Mouse (Mus musculus) embryonic facial prominence, embryonic 13.5 days (tissue): Measurements from ENCODE around the gene Il11. TPM values are rescaled to one million over a fixed set of nuclear protein-coding genes. Genes with fewer than 3 reads are reported as not detected.
A peak's percentile ranks its signal among the peaks of the same experiment; 100 is the strongest.
"Not testable (repeated sequence)": the region's sequence is repeated elsewhere in the genome, so short reads cannot be mapped to it uniquely, and the experiment has no call there.

Experiments used
- ATAC-seq: fragments of 200-750 bp; cut with Nextera tagmentation; 2 replicates; pipeline ENCODE4 v1.8.0; 2017; ENCODE audit warnings: low read depth; ENCODE audit not compliant: insufficient number of reproducible peaks, insufficient read depth, low FRiP score, low TSS enrichment
- H3K27ac ChIP-seq: fragments of 300-500 bp; sonication (generic); 2 replicates; pipeline ENCODE4 v1.5.1; 2015; ENCODE audit warnings: moderate library complexity, mild to moderate bottlenecking, inconsistent platforms
- H3K27me3 ChIP-seq: fragments of 300-500 bp; sonication (generic); 2 replicates; pipeline ENCODE4 v1.6.1; 2015; ENCODE audit warnings: mild to moderate bottlenecking, inconsistent platforms
- H3K36me3 ChIP-seq: fragments of 300-500 bp; sonication (generic); 2 replicates; pipeline ENCODE4 v1.6.1; 2015; ENCODE audit warnings: mild to moderate bottlenecking, inconsistent platforms
- H3K4me1 ChIP-seq: fragments of 300-500 bp; sonication (generic); 2 replicates; pipeline ENCODE4 v1.6.1; 2015; ENCODE audit warnings: inconsistent platforms
- H3K4me2 ChIP-seq: fragments of 300-500 bp; sonication (generic); 2 replicates; pipeline ENCODE4 v1.6.1; 2015; ENCODE audit warnings: moderate library complexity, mild to moderate bottlenecking, inconsistent platforms
- H3K4me3 ChIP-seq: fragments of 300-500 bp; sonication (generic); 2 replicates; pipeline ENCODE4 v1.5.1; 2015; ENCODE audit warnings: mild to moderate bottlenecking, inconsistent platforms
- H3K9ac ChIP-seq: fragments of 300-500 bp; sonication (generic); 2 replicates; pipeline ENCODE4 v1.6.1; 2015; ENCODE audit warnings: mild to moderate bottlenecking, inconsistent platforms
- H3K9me3 ChIP-seq: fragments of 300-500 bp; sonication (generic); 2 replicates; pipeline ENCODE4 v1.6.1; 2016; ENCODE audit warnings: inconsistent platforms
- WGBS: fragments of 180-500 bp; shearing (Covaris S2); methylation state at CpG from one replicate; pipeline ENCODE4 v1.1.7; 2015; ENCODE audit warnings: mixed read lengths; 5-methylcytosine and 5-hydroxymethylcytosine counted together
- polyA plus RNA-seq: library from polyadenylated mRNA; unstranded; fragments of >200 nt; fragmentation: Nextera tagmentation; extraction: Ambion mirVana; gene quantifications from 2 replicates; pipeline ENCODE4 v1.2.1, GENCODE M21; 2015

Il11 gene
- polyA plus RNA-seq, 1 experiment from 2014 or later: not detected

GRCm38 (mm10) chr7:4806716-4807115, 24.1 kb upstream of the Il11 start:
- H3K4me3 ChIP-seq: no peak overlapping the region
- no peak overlapping the region for H3K4me2 ChIP-seq
- no peaks in the 10 kb centered on the region for H3K9me3 ChIP-seq
- WGBS: 92% methylated on average over 7 of the region's 7 CpGs
- no peak overlapping the region for H3K9ac ChIP-seq
- H3K27ac ChIP-seq: no peak overlapping the region
- ATAC-seq: no peak
- peaks cover 23% of the 10 kb centered on the region for H3K4me1 ChIP-seq
- no peaks in the 10 kb centered on the region for H3K27me3 ChIP-seq
- H3K36me3 ChIP-seq: peaks cover 66% of the 10 kb centered on the region

- H3K4me1 ChIP-seq: no peaks in the 10 kb centered on the region
- ATAC-seq: no peak
Observed at GRCm38 (mm10) chr7:4802247-4802646, 19.6 kb upstream of the Il11 start.

GRCm38 (mm10) chr7:4795767-4796433, 13.2 kb upstream of the Il11 start:
- no peak overlapping the region for H3K27ac ChIP-seq
- H3K9me3 ChIP-seq: no peaks in the 10 kb centered on the region
- H3K9ac ChIP-seq: no peak overlapping the region
- peaks cover 41% of the 10 kb centered on the region for H3K36me3 ChIP-seq
- H3K4me2 ChIP-seq: no peak overlapping the region
- peaks cover 11% of the 10 kb centered on the region for H3K4me1 ChIP-seq
- no peak overlapping the region for H3K4me3 ChIP-seq
- 74% methylated on average over 7 of the region's 7 CpGs for WGBS
- no peaks in the 10 kb centered on the region for H3K27me3 ChIP-seq
- no peak for ATAC-seq

More at GRCm38 (mm10) chr7:4802247-4802646, 19.6 kb upstream of the Il11 start:
- Histone ChIP-seq H3K27ac (no peak overlapping the region), H3K4me3 (no peak overlapping the region), H3K27me3 (no peaks in the 10 kb centered on the region), H3K4me2 (no peak overlapping the region), H3K9ac (no peak overlapping the region), H3K9me3 (no peaks in the 10 kb centered on the region), H3K36me3 (peaks cover 38% of the 10 kb centered on the region)

- Histone ChIP-seq H3K27ac (no peak overlapping the region), H3K27me3 (peaks cover 5% of the 10 kb centered on the region), H3K36me3 (peaks cover 41% of the 10 kb centered on the region), H3K9ac (peak overlapping the region; percentile 96), H3K4me3 (peak overlapping the region; percentile 87; the same call in 1 of the 2 replicates), H3K4me1 (peaks cover 11% of the 10 kb centered on the region), H3K4me2 (peak overlapping the region; percentile 86), H3K9me3 (no peaks in the 10 kb centered on the region)
- 88% methylated on average over 3 of the region's 3 CpGs for WGBS
- no peak for ATAC-seq
Observed at GRCm38 (mm10) chr7:4794631-4795168, 12.0 kb upstream of the Il11 start.

GRCm38 (mm10) chr7:4793674-4794073, 11.0 kb upstream of the Il11 start:
- peak overlapping the region; percentile 86 for H3K4me2 ChIP-seq
- peak overlapping the region; percentile 96 for H3K9ac ChIP-seq
- WGBS: 33% methylated on average over 4 of the region's 4 CpGs
- no peaks in the 10 kb centered on the region for H3K9me3 ChIP-seq
- H3K36me3 ChIP-seq: peaks cover 41% of the 10 kb centered on the region
- peaks cover 18% of the 10 kb centered on the region for H3K4me1 ChIP-seq
- H3K27me3 ChIP-seq: peaks cover 15% of the 10 kb centered on the region
- H3K4me3 ChIP-seq: peak overlapping the region; percentile 87
- ATAC-seq: no peak
- no peak overlapping the region for H3K27ac ChIP-seq

- peak overlapping the region; percentile 87 for H3K4me3 ChIP-seq
- peak overlapping the region; percentile 86 for H3K4me2 ChIP-seq
- H3K9ac ChIP-seq: peak overlapping the region; percentile 96
- H3K27ac ChIP-seq: peak overlapping the region; percentile 96
- peaks cover 19% of the 10 kb centered on the region for H3K27me3 ChIP-seq
- peaks cover 22% of the 10 kb centered on the region for H3K4me1 ChIP-seq
- H3K9me3 ChIP-seq, ATAC-seq: not testable (repeated sequence)
- WGBS: under 1% methylated on average over 31 of the region's 31 CpGs
- H3K36me3 ChIP-seq: peaks cover 41% of the 10 kb centered on the region
Observed at GRCm38 (mm10) chr7:4793248-4793647, 10.6 kb upstream of the Il11 start.

- ATAC-seq: peak; percentile 83
- Histone ChIP-seq H3K27ac (peak within 1 kb of the TSS; percentile 96), H3K4me1 (peaks cover 23% of the 10 kb centered on the region), H3K4me3 (peak within 1 kb of the TSS; percentile 87), H3K4me2 (peak within 1 kb of the TSS; percentile 86), H3K36me3 (peaks cover 37% of the 10 kb centered on the region), H3K9ac (peak within 1 kb of the TSS; percentile 96), H3K27me3 (peaks cover 22% of the 10 kb centered on the region), H3K9me3 (no peaks in the 10 kb centered on the region)
- 1% methylated on average over 54 of the region's 54 CpGs for WGBS
Observed at GRCm38 (mm10) chr7:4792278-4793212, 9.9 kb upstream of the Il11 start, which contains the start of gene Rpl28. Gene Rpl28 (plus strand): TSS chr7:4792874.

- H3K4me2 ChIP-seq: peak within 1 kb of the TSS; percentile 95
- H3K9me3 ChIP-seq: no peaks in the 10 kb centered on the region
- peaks cover 20% of the 10 kb centered on the region for H3K4me1 ChIP-seq
- 0 out of 2 replicates have a peak, but pooled peaks have one; percentile 8 for ATAC-seq
- peak within 1 kb of the TSS; percentile 33 for H3K27ac ChIP-seq
- H3K27me3 ChIP-seq: peaks cover 24% of the 10 kb centered on the region
- H3K4me3 ChIP-seq: peak within 1 kb of the TSS; percentile 59
- WGBS: 6% methylated on average over 40 of the region's 40 CpGs
- peaks cover 9% of the 10 kb centered on the region for H3K36me3 ChIP-seq
- peak within 1 kb of the TSS; percentile 84 for H3K9ac ChIP-seq
Observed at GRCm38 (mm10) chr7:4789436-4789935, 6.8 kb upstream of the Il11 start, which contains the start of gene Tmem238. Gene Tmem238 (minus strand): TSS chr7:4789656.

- H3K4me1 ChIP-seq: peaks cover 14% of the 10 kb centered on the region
- peak overlapping the region; percentile 33 for H3K27ac ChIP-seq
- peak overlapping the region; percentile 84 for H3K9ac ChIP-seq
- 1% methylated on average over 64 of the region's 64 CpGs for WGBS
- H3K27me3 ChIP-seq: peaks cover 24% of the 10 kb centered on the region
- H3K9me3 ChIP-seq: no peaks in the 10 kb centered on the region
- ATAC-seq: 0 out of 2 replicates have a peak, but pooled peaks have one; percentile 39
- H3K36me3 ChIP-seq: peaks cover 2% of the 10 kb centered on the region
- H3K4me2 ChIP-seq: peak overlapping the region; percentile 95
- peak overlapping the region; percentile 59 for H3K4me3 ChIP-seq
Observed at GRCm38 (mm10) chr7:4788499-4789435, 6.1 kb upstream of the Il11 start.

GRCm38 (mm10) chr7:4783667-4784268, 1.1 kb upstream of the Il11 start:
- Histone ChIP-seq H3K4me2 (no peak overlapping the region), H3K9me3 (no peaks in the 10 kb centered on the region), H3K9ac (no peak overlapping the region), H3K4me1 (peaks cover 9% of the 10 kb centered on the region; the same call in 1 of the 2 replicates), H3K36me3 (no peaks in the 10 kb centered on the region), H3K27me3 (peaks cover 34% of the 10 kb centered on the region), H3K27ac (no peak overlapping the region), H3K4me3 (no peak overlapping the region)
- WGBS: 88% methylated on average over 14 of the region's 14 CpGs
- no peak for ATAC-seq
